Mouse (Mus musculus) ES-CJ7 (cell line): ENCODE measurements around the gene Chmp6.

Experiments
- DNase-seq: peaks from one replicate; pipeline ENCODE4 v3.0.0; 2011; ENCODE audit warnings: low read depth, low spot score

The Chmp6 gene

GRCm38 (mm10) chr11:119956590-119956989 is 43.3 kb downstream of the Chmp6 start:
- no peak for DNase-seq

- DNase-seq, result no peak
Measured at GRCm38 (mm10) chr11:119958856-119959255, 45.6 kb downstream of the Chmp6 start.

- no peak for DNase-seq
Measured at GRCm38 (mm10) chr11:119959714-119960113, 46.5 kb downstream of the Chmp6 start.

GRCm38 (mm10) chr11:119960671-119961070 is 47.4 kb downstream of the Chmp6 start:
- DNase-seq, result no peak

GRCm38 (mm10) chr11:119961511-119961910 is 48.3 kb downstream of the Chmp6 start:
- DNase-seq, result no peak

GRCm38 (mm10) chr11:119965053-119965452 is 51.8 kb downstream of the Chmp6 start:
- DNase-seq, result no peak

GRCm38 (mm10) chr11:119966294-119966693 is 53.1 kb downstream of the Chmp6 start:
- DNase-seq, result no peak

- no peak for DNase-seq
Measured at GRCm38 (mm10) chr11:119967401-119967800, 54.2 kb downstream of the Chmp6 start.

GRCm38 (mm10) chr11:119967892-119968291 is 54.7 kb downstream of the Chmp6 start:
- DNase-seq, result no peak
